Mouse (Mus musculus): ENCODE results near the gene Fntb. TPM values are rescaled to one million over a fixed set of nuclear protein-coding genes. Genes with fewer than 3 reads are reported as not detected.

Fntb gene
- total and polyA plus RNA-seq, 2 experiments from 2014 or later: 33.2 to 36.2 TPM

DNA sequence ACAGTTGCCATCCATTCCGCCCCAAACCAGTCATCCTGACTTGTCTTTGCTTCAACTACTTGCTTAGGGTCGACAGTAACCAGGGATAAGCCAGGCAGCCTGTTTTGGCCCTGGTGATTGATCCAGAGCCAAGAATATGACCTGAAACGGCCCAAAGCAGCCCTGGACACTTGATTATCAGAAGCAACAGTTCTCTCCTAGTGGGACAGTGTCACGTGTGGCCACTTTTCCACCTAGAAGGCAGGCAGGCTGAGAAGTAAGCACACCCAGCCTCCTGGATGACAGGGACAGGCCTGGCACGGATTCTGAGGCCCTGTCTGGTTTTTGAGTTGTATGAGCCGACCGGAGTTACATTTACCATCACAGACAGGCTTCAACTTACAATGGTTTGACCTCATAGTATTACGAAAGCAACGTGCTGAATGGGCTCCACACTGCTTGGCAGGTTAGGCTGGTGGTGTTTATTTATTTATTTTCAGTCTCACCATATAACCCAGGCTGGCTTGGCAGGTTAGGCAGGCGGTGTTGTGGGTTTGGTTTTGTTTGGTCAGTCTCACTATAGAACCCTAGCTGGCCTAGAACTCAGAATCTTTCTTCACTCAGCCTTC, 161.1 kb downstream of the Fntb start:
- Histone ChIP-seq H3K27ac (no peak overlapping the region), H3K4me2 (ENCODE audit: low read depth, low read length) (no peak overlapping the region), H3K27me3 (ENCODE audit: insufficient read depth, low read length) (no peaks in the 10 kb centered on the region), H3K4me3 (ENCODE audit: low read length) (no peak overlapping the region), H3K4me1 (ENCODE audit: insufficient read depth, low read length) (no peaks in the 10 kb centered on the region), H3K9me3 (ENCODE audit: low read length) (no peaks in the 10 kb centered on the region), H3K36me3 (ENCODE audit: insufficient read depth, low read length) (no peaks in the 10 kb centered on the region), H3K9ac (replicated peaks; ENCODE audit: low read length) (no peak overlapping the region)
- no peak for TF ChIP-seq CTCF (IDR thresholded peaks at IDR 0.05; ENCODE audit: low read depth)
- WGBS: 74% methylated on average over 10 of the region's 10 CpGs
- DNase-seq (ENCODE audit: low spot score) (no peak), ATAC-seq (no peak)

DNA sequence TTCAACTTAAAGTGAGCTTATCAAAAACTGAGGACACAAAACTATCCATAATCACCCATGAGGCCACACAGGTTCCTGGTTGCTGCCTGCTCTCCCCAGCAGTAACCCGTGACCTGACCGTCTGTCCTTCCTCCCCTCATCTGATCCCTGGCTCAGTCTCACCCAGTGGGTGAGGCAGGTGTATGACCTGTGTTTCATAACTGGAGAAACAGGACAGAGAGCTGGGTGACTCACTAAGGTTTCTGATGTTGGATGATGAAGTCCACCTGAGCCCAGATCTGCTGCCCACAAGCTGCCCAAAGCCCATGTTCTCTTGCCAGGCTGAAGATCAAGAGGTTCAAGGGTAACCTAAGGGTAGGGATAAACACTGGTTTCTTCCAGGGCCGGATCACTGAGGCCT, 161.6 kb downstream of the Fntb start:
- no peaks in the 10 kb centered on the region for H3K36me3 ChIP-seq (ENCODE audit: insufficient read depth, low read length)
- no peak overlapping the region for H3K4me3 ChIP-seq (ENCODE audit: low read length)
- no peak for ATAC-seq
- H3K27ac ChIP-seq: no peak overlapping the region
- H3K9me3 ChIP-seq (ENCODE audit: low read length): no peaks in the 10 kb centered on the region
- H3K27me3 ChIP-seq (ENCODE audit: insufficient read depth, low read length): no peaks in the 10 kb centered on the region
- H3K4me2 ChIP-seq (ENCODE audit: low read depth, low read length): no peak overlapping the region
- WGBS: 79% methylated on average over 3 of the region's 3 CpGs
- H3K9ac ChIP-seq (replicated peaks; ENCODE audit: low read length): no peak overlapping the region
- no peaks in the 10 kb centered on the region for H3K4me1 ChIP-seq (ENCODE audit: insufficient read depth, low read length)
- no peak for DNase-seq (ENCODE audit: low spot score)
- no peak for TF ChIP-seq CTCF (IDR thresholded peaks at IDR 0.05; ENCODE audit: low read depth)

DNA sequence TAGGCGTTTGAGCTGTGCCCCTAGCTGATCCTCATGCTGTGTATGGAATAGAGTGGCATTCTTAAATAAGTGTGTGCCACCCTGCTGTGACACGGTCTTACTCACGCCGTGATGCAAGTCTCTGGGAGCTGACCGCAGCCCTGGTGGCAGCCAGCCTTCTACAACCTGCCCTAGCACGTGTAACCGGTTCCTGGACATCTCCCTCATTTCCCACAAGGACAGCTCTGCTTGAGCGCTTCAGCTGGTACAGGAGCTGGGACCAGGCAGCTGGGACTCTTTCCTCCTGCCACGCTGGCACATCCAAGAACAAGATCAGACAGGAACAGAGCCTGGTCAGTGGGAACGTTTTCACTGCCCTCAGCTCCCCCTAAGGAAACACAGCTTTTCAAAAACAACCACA, 162.2 kb downstream of the Fntb start:
- no peak overlapping the region for H3K27ac ChIP-seq
- no peak overlapping the region for H3K9ac ChIP-seq (replicated peaks; ENCODE audit: low read length)
- no peaks in the 10 kb centered on the region for H3K9me3 ChIP-seq (ENCODE audit: low read length)
- no peaks in the 10 kb centered on the region for H3K27me3 ChIP-seq (ENCODE audit: insufficient read depth, low read length)
- no peak overlapping the region for H3K4me2 ChIP-seq (ENCODE audit: low read depth, low read length)
- no peak for DNase-seq (ENCODE audit: low spot score)
- TF ChIP-seq CTCF (IDR thresholded peaks at IDR 0.05; ENCODE audit: low read depth): no peak
- no peaks in the 10 kb centered on the region for H3K36me3 ChIP-seq (ENCODE audit: insufficient read depth, low read length)
- 46% methylated on average over 10 of the region's 10 CpGs for whole genome bisulfite sequencing
- no peak for ATAC-seq
- H3K4me1 ChIP-seq (ENCODE audit: insufficient read depth, low read length): no peaks in the 10 kb centered on the region
- H3K4me3 ChIP-seq (ENCODE audit: low read length): no peak overlapping the region

DNA sequence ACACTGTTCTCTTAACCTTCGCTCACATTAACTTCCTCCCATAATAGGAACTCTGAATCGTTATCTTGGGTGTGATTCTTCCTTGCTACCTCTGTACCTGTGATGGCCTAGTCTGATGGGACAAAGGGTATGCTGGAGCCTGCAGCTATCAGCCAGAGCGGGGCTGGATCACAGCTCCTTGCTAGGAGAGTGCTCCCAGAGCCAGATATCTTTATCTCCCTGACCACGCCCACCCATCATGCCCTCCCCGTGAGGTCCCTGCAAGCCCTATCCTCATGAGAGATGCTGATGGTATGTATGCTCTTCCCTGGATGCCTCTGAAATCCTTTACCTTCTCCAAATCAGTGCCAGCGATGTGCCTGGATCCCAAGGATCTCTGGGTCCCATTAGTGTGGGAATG, 164.8 kb downstream of the Fntb start:
- no peak overlapping the region for H3K9ac ChIP-seq (replicated peaks; ENCODE audit: low read length)
- DNase-seq (ENCODE audit: low spot score): no peak
- 75% methylated on average over 6 of the region's 6 CpGs for WGBS
- H3K4me3 ChIP-seq (ENCODE audit: low read length): no peak overlapping the region
- no peaks in the 10 kb centered on the region; the same call in 1 of the 2 replicates for H3K4me1 ChIP-seq (ENCODE audit: insufficient read depth, low read length)
- no peak for ATAC-seq
- H3K9me3 ChIP-seq (ENCODE audit: low read length): no peaks in the 10 kb centered on the region
- H3K27me3 ChIP-seq (ENCODE audit: insufficient read depth, low read length): no peaks in the 10 kb centered on the region
- H3K27ac ChIP-seq: no peak overlapping the region
- no peaks in the 10 kb centered on the region for H3K36me3 ChIP-seq (ENCODE audit: insufficient read depth, low read length)
- TF ChIP-seq CTCF (IDR thresholded peaks at IDR 0.05; ENCODE audit: low read depth): no peak
- no peak overlapping the region for H3K4me2 ChIP-seq (ENCODE audit: low read depth, low read length)

DNA sequence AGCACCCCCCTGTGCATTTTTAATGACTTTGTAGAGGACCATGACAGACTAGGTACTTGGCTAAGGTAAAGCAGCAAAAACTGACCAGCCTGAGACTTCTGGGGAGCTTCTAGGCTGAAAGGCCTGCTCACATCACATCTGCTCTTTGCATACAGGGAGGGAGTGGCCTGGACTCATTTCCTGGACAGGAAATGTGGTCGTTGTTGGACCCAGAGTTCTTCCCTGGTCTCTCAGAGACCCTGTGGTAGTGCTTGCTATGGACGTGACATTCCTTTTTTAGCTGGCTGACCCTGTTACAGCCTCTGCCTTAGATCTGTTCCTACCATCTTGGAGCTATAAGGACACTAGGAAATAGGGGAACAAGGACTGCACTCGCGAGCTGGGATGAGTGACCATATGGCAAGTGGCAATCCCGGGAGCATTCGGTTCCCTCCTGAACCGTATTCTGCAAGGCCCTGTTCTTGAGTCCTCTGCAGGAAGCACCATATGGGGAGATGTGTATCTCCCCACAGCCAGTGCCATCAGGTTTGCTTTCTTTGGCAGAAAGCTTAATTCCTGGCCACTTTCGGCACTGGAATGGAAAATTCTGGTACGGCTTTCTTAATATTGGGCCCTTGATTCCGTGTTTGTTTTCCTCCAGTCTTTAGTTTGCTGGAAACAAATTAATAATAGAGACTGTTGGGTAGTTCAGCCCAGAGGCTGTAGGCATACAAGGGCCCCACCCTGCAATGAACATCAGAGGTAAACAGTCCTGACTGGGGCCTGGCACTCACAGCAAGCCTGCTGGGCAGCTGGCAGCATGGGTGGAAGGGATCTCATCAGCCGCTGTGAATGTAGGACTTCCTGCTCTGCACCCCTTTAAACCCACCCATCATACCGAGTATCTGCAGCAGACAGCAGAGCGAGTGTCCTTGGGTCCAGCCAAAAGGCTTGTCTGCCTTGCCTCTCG, 166.6 kb downstream of the Fntb start:
- Histone ChIP-seq H3K9me3 (ENCODE audit: low read length) (no peaks in the 10 kb centered on the region), H3K9ac (replicated peaks; ENCODE audit: low read length) (no peak overlapping the region), H3K4me3 (ENCODE audit: low read length) (no peak overlapping the region), H3K27me3 (ENCODE audit: insufficient read depth, low read length) (no peaks in the 10 kb centered on the region), H3K27ac (peak overlapping the region; percentile 69), H3K36me3 (ENCODE audit: insufficient read depth, low read length) (peaks cover 9% of the 10 kb centered on the region; the same call in 1 of the 2 replicates), H3K4me1 (ENCODE audit: insufficient read depth, low read length) (no peaks in the 10 kb centered on the region; the same call in 1 of the 2 replicates), H3K4me2 (ENCODE audit: low read depth, low read length) (no peak overlapping the region)
- ATAC-seq: peak; percentile 72
- WGBS: 68% methylated on average over 14 of the region's 14 CpGs
- no peak for TF ChIP-seq CTCF (IDR thresholded peaks at IDR 0.05; ENCODE audit: low read depth)
- peak; percentile 43 for DNase-seq (ENCODE audit: low spot score)

DNA sequence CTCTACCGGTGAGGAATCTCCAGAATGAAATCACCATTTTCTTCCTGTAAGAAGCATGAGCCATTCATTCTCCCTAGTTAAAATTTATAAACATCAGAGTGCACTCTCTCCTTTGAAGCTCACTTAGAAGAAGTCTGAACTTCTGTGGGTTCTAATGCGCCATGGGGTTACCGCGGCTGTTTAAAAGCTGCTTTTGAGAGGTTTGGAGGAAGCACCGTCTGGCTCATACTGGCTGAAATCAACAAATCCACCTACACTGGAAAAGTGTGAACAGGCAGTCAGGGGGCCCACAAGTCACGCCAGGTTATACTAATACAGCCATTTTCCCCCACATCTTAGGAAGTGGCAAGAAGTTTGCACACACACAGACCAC, 167.3 kb downstream of the Fntb start:
- H3K36me3 ChIP-seq (ENCODE audit: insufficient read depth, low read length): peaks cover 13% of the 10 kb centered on the region; the same call in 1 of the 2 replicates
- peak overlapping the region; percentile 69; the same call in 1 of the 2 replicates for H3K27ac ChIP-seq
- TF ChIP-seq CTCF (IDR thresholded peaks at IDR 0.05; ENCODE audit: low read depth): no peak
- H3K9me3 ChIP-seq (ENCODE audit: low read length): no peaks in the 10 kb centered on the region
- no peaks in the 10 kb centered on the region for H3K27me3 ChIP-seq (ENCODE audit: insufficient read depth, low read length)
- H3K4me3 ChIP-seq (ENCODE audit: low read length): no peak overlapping the region
- ATAC-seq (no peak), DNase-seq (ENCODE audit: low spot score) (no peak)
- WGBS: 76% methylated on average over 6 of the region's 6 CpGs
- H3K4me2 ChIP-seq (ENCODE audit: low read depth, low read length): no peak overlapping the region
- no peak overlapping the region for H3K9ac ChIP-seq (replicated peaks; ENCODE audit: low read length)
- no peaks in the 10 kb centered on the region; the same call in 1 of the 2 replicates for H3K4me1 ChIP-seq (ENCODE audit: insufficient read depth, low read length)
